Mouse (Mus musculus) forebrain, embryonic 11.5 days (tissue): ENCODE measurements at regions not wholly inside any gene's neighbourhood (a gene's known extent, or its start where the extent isn't known, plus 50 kb on each side); places are given as distances from the start of the nearest gene placed in this dataset.

Experiments used
- ATAC-seq: fragments of 200-750 bp; cut with Nextera tagmentation; replicated peaks from 2 replicates; pipeline ENCODE4 v1.8.0; 2017; ENCODE audit warnings: moderate TSS enrichment; ENCODE audit not compliant: low FRiP score
- DNase-seq: peaks from one replicate; pipeline ENCODE4 v3.0.0-alpha.2; 2017; ENCODE audit warnings: low spot score
- H3K27ac ChIP-seq: fragments of 300-500 bp; sonication (generic); 2 replicates; pipeline ENCODE4 v1.5.1; 2014; ENCODE audit warnings: low read depth, low read length
- H3K27me3 ChIP-seq: fragments of 300-500 bp; sonication (generic); 2 replicates; pipeline ENCODE4 v1.6.1; 2014; ENCODE audit warnings: mild to moderate bottlenecking, low read length, mixed read lengths; ENCODE audit not compliant: control insufficient read depth, insufficient read depth
- H3K36me3 ChIP-seq: fragments of 300-500 bp; sonication (generic); 2 replicates; pipeline ENCODE4 v1.6.1; 2014; ENCODE audit warnings: mild to moderate bottlenecking, low read length, moderate library complexity, mixed read lengths; ENCODE audit not compliant: control insufficient read depth, insufficient read depth
- H3K4me1 ChIP-seq: fragments of 300-500 bp; sonication (generic); replicated peaks from 2 replicates; pipeline ENCODE4 v1.6.1; 2014; ENCODE audit warnings: low read length, mixed read lengths; ENCODE audit not compliant: control insufficient read depth, insufficient read depth
- H3K4me2 ChIP-seq: fragments of 300-500 bp; sonication (generic); 2 replicates; pipeline ENCODE4 v1.6.1; 2014; ENCODE audit warnings: low read depth, mild to moderate bottlenecking, low read length, moderate library complexity, mixed read lengths; ENCODE audit not compliant: severe bottlenecking
- H3K4me3 ChIP-seq: fragments of 300-500 bp; sonication (generic); 2 replicates; pipeline ENCODE4 v1.5.1; 2014; ENCODE audit warnings: low read depth, low read length
- H3K9ac ChIP-seq: fragments of 300-500 bp; sonication (generic); 2 replicates; pipeline ENCODE4 v1.6.1; 2014; ENCODE audit warnings: low read length
- H3K9me3 ChIP-seq: fragments of 300-500 bp; sonication (generic); 2 replicates; pipeline ENCODE4 v1.6.1; 2016; ENCODE audit warnings: low read length, mixed read lengths; ENCODE audit not compliant: control insufficient read depth
- WGBS: fragments of 180-500 bp; shearing (Covaris S2); extraction: QIAGEN DNeasy Blood & Tissue Kit; methylation state at CpG from one replicate; pipeline ENCODE4 v1.1.7; 2014; 5-methylcytosine and 5-hydroxymethylcytosine counted together

GRCm38 (mm10) chr10:17619617-17620016, 103.4 kb upstream of the Cited2 start:
- H3K4me1 ChIP-seq: no peaks in the 10 kb centered on the region
- ATAC-seq: no peak

GRCm38 (mm10) chr10:17621703-17622385, 101.2 kb upstream of the Cited2 start:
- H3K9me3 ChIP-seq: no peaks in the 10 kb centered on the region
- no peak overlapping the region for H3K9ac ChIP-seq
- H3K4me3 ChIP-seq: no peak overlapping the region
- no peaks in the 10 kb centered on the region for H3K4me1 ChIP-seq
- H3K4me2 ChIP-seq: no peak overlapping the region
- H3K27ac ChIP-seq: no peak overlapping the region
- H3K36me3 ChIP-seq: no peaks in the 10 kb centered on the region
- no peak for DNase-seq
- no peaks in the 10 kb centered on the region for H3K27me3 ChIP-seq
- no peak for ATAC-seq
- 75% methylated on average over 5 of the region's 5 CpGs for WGBS

More at GRCm38 (mm10) chr10:17619617-17620016, 103.4 kb upstream of the Cited2 start:
- 75% methylated on average over 3 of the region's 3 CpGs for WGBS
- H3K9ac ChIP-seq: no peak overlapping the region
- H3K4me2 ChIP-seq: no peak overlapping the region
- no peaks in the 10 kb centered on the region for H3K36me3 ChIP-seq
- no peak for DNase-seq
- no peak overlapping the region for H3K27ac ChIP-seq
- no peak overlapping the region for H3K4me3 ChIP-seq
- H3K27me3 ChIP-seq: no peaks in the 10 kb centered on the region
- no peaks in the 10 kb centered on the region for H3K9me3 ChIP-seq

- H3K36me3 ChIP-seq: no peaks in the 10 kb centered on the region
- 19% methylated on average over 1 of the region's 1 CpGs for WGBS
- H3K4me2 ChIP-seq: no peak overlapping the region
- DNase-seq: no peak
- no peak overlapping the region for H3K4me3 ChIP-seq
- H3K9me3 ChIP-seq: no peaks in the 10 kb centered on the region
- no peak overlapping the region for H3K27ac ChIP-seq
- H3K9ac ChIP-seq: no peak overlapping the region
- no peaks in the 10 kb centered on the region for H3K4me1 ChIP-seq
- no peaks in the 10 kb centered on the region for H3K27me3 ChIP-seq
- ATAC-seq: no peak
These were observed 100.2 kb upstream of the Cited2 start for GRCm38 (mm10) chr10:17622802-17623201.

- Histone ChIP-seq H3K27ac (no peak overlapping the region), H3K4me1 (no peaks in the 10 kb centered on the region; the same call in 1 of the 2 replicates), H3K9ac (no peak overlapping the region), H3K4me3 (no peak overlapping the region), H3K27me3 (no peaks in the 10 kb centered on the region), H3K4me2 (no peak overlapping the region), H3K36me3 (no peaks in the 10 kb centered on the region), H3K9me3 (no peaks in the 10 kb centered on the region)
- DNase-seq (no peak), ATAC-seq (no peak)
- 77% methylated on average over 3 of the region's 3 CpGs for WGBS
These were observed 93.3 kb upstream of the Cited2 start for GRCm38 (mm10) chr10:17629709-17630108.

GRCm38 (mm10) chr10:17630861-17631581, 92.0 kb upstream of the Cited2 start:
- Histone ChIP-seq H3K4me1 (no peaks in the 10 kb centered on the region; the same call in 1 of the 2 replicates), H3K4me2 (no peak overlapping the region), H3K9me3 (no peaks in the 10 kb centered on the region), H3K9ac (no peak overlapping the region), H3K27me3 (no peaks in the 10 kb centered on the region), H3K27ac (peak overlapping the region; percentile 42; the same call in 1 of the 2 replicates), H3K36me3 (no peaks in the 10 kb centered on the region), H3K4me3 (no peak overlapping the region)
- peak; percentile 69; the same call in 1 of the 2 replicates for ATAC-seq
- 77% methylated on average over 4 of the region's 4 CpGs for WGBS
- no peak for DNase-seq

GRCm38 (mm10) chr10:17631817-17632216, 91.2 kb upstream of the Cited2 start:
- 48% methylated on average over 5 of the region's 5 CpGs for WGBS
- DNase-seq: no peak
- peak; percentile 59 for ATAC-seq
- Histone ChIP-seq H3K4me1 (no peaks in the 10 kb centered on the region; the same call in 1 of the 2 replicates), H3K4me2 (no peak overlapping the region), H3K9ac (no peak overlapping the region), H3K9me3 (no peaks in the 10 kb centered on the region), H3K27ac (no peak overlapping the region), H3K27me3 (no peaks in the 10 kb centered on the region), H3K4me3 (no peak overlapping the region), H3K36me3 (no peaks in the 10 kb centered on the region)

- Histone ChIP-seq H3K9me3 (no peaks in the 10 kb centered on the region), H3K27me3 (no peaks in the 10 kb centered on the region), H3K36me3 (no peaks in the 10 kb centered on the region), H3K27ac (no peak overlapping the region), H3K9ac (no peak overlapping the region), H3K4me1 (no peaks in the 10 kb centered on the region; the same call in 1 of the 2 replicates), H3K4me3 (no peak overlapping the region), H3K4me2 (no peak overlapping the region)
- no peak for DNase-seq
- 86% methylated on average over 12 of the region's 12 CpGs for WGBS
- ATAC-seq: no peak
These were observed 89.9 kb upstream of the Cited2 start for GRCm38 (mm10) chr10:17632959-17633674.

GRCm38 (mm10) chr10:17645363-17645762, 77.7 kb upstream of the Cited2 start:
- Histone ChIP-seq H3K4me3 (no peak overlapping the region), H3K4me1 (no peaks in the 10 kb centered on the region), H3K9me3 (no peaks in the 10 kb centered on the region), H3K4me2 (no peak overlapping the region), H3K27ac (no peak overlapping the region), H3K9ac (no peak overlapping the region), H3K27me3 (no peaks in the 10 kb centered on the region), H3K36me3 (no peaks in the 10 kb centered on the region)
- DNase-seq: no peak
- WGBS: 90% methylated on average over 5 of the region's 5 CpGs
- ATAC-seq: no peak
